Mouse (Mus musculus) small intestine, adult 2 months (tissue): ENCODE data around the gene Gm9945.

Source experiments
- CTCF ChIP-seq: fragments of 200-500 bp; IDR thresholded peaks from 2 replicates; pipeline ENCODE4 v1.5.1; 2012; ENCODE audit warnings: low read depth, mild to moderate bottlenecking, control low read depth, inconsistent platforms, low read length, moderate library complexity, mixed read lengths; ENCODE audit not compliant: insufficient replicate concordance, insufficient read length; ENCODE audit errors: extremely low read depth
- POLR2A ChIP-seq: fragments of 200-500 bp; IDR thresholded peaks from 2 replicates; pipeline ENCODE4 v1.6.1; 2012; ENCODE audit warnings: low read depth, mild to moderate bottlenecking, control low read depth, inconsistent platforms, low read length, moderate library complexity

- TF ChIP-seq POLR2A (no peak), CTCF (no peak)
These were observed 10.5 kb upstream of the Gm9945 start for GRCm38 (mm10) chr11:53469294-53469967.
